Mouse (Mus musculus): ENCODE data around the gene Ssr1.

DNA sequence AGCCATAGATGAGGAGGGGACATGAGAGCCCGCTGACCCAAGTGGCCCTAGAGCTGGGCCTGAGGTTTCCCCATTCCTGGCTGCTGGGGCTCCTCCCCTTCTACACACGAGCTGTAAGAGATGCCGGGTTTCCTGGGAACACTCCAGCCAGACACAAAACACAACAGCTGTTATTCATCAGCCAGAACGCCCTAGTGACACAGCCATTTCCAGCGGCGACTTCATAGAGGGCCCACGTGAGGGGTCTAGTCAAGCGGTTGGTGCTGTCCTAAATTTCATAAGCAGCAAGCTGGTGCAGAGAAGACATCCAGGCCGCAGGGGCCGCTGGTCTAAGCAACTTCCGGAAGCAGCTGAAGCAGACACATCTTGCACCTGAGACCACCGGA lies 27.0 kb downstream of the Ssr1 start:
- TF ChIP-seq CTCF (IDR thresholded peaks at IDR 0.05; ENCODE audit: low read depth, low read length) (no peak), POLR2A (IDR thresholded peaks at IDR 0.05; ENCODE audit: extremely low read depth, insufficient read depth, low read length) (no peak)

Data from liver, adult 2 months (tissue).